Mouse (Mus musculus) limb, embryonic 11.5 days (tissue): ENCODE measurements around the gene Scarf1. TPM values are rescaled to one million over a fixed set of nuclear protein-coding genes. Genes with fewer than 3 reads are reported as not detected.

Experiments used
- ATAC-seq: fragments of 200-750 bp; cut with Nextera tagmentation; 2 replicates; pipeline ENCODE4 v1.8.0; 2017; ENCODE audit warnings: low read depth; ENCODE audit not compliant: insufficient number of reproducible peaks, low FRiP score, low TSS enrichment
- DNase-seq: peaks from one replicate; pipeline ENCODE4 v3.0.0-alpha.2; 2015; ENCODE audit warnings: low spot score
- H3K27ac ChIP-seq: fragments of 300-500 bp; sonication (generic); replicated peaks from 2 replicates; pipeline ENCODE4 v1.5.1; 2014; ENCODE audit warnings: low read depth, mild to moderate bottlenecking, low read length
- H3K27me3 ChIP-seq: fragments of 300-500 bp; sonication (generic); 2 replicates; pipeline ENCODE4 v1.6.1; 2014; ENCODE audit warnings: mild to moderate bottlenecking, low read length, mixed read lengths; ENCODE audit not compliant: control insufficient read depth, insufficient read depth
- H3K36me3 ChIP-seq: fragments of 300-500 bp; sonication (generic); 2 replicates; pipeline ENCODE4 v1.6.1; 2014; ENCODE audit warnings: mild to moderate bottlenecking, low read length, moderate library complexity, mixed read lengths; ENCODE audit not compliant: control insufficient read depth, insufficient read depth
- H3K4me1 ChIP-seq: fragments of 300-500 bp; sonication (generic); 2 replicates; pipeline ENCODE4 v1.6.1; 2014; ENCODE audit warnings: low read length, mixed read lengths; ENCODE audit not compliant: control insufficient read depth, insufficient read depth
- H3K4me2 ChIP-seq: fragments of 300-500 bp; sonication (generic); 2 replicates; pipeline ENCODE4 v1.6.1; 2014; ENCODE audit warnings: low read depth, mild to moderate bottlenecking, moderate library complexity; ENCODE audit not compliant: severe bottlenecking
- H3K4me3 ChIP-seq: fragments of 300-500 bp; sonication (generic); 2 replicates; pipeline ENCODE4 v1.5.1; 2014; ENCODE audit warnings: low read depth, low read length
- H3K9ac ChIP-seq: fragments of 300-500 bp; sonication (generic); 2 replicates; pipeline ENCODE4 v1.6.1; 2014; ENCODE audit warnings: mild to moderate bottlenecking, low read length
- H3K9me3 ChIP-seq: fragments of 300-500 bp; sonication (generic); 2 replicates; pipeline ENCODE4 v1.6.1; 2016; ENCODE audit warnings: low read length; ENCODE audit not compliant: control insufficient read depth
- WGBS: fragments of 180-500 bp; shearing (Covaris S2); extraction: QIAGEN DNeasy Blood & Tissue Kit; methylation state at CpG from one replicate; pipeline ENCODE4 v1.1.7; 2014; 5-methylcytosine and 5-hydroxymethylcytosine counted together
- polyA plus RNA-seq: library from polyadenylated mRNA; unstranded; fragments of >200 nt; fragmentation: Nextera tagmentation; extraction: Ambion mirVana; gene quantifications from 2 replicates; pipeline ENCODE4 v1.2.1, GENCODE M21; 2014

The Scarf1 gene
- polyA plus RNA-seq, 1 experiment from 2014 or later = 4.5 TPM

- H3K27ac ChIP-seq = no peak overlapping the region
- no peaks in the 10 kb centered on the region for H3K9me3 ChIP-seq
- DNase-seq (peak; percentile 51), ATAC-seq (no peak)
- H3K36me3 ChIP-seq = no peaks in the 10 kb centered on the region
- H3K4me1 ChIP-seq = peaks cover 9% of the 10 kb centered on the region
- H3K9ac ChIP-seq = peak overlapping the region; percentile 52
- 17% methylated on average over 38 of the region's 38 CpGs for WGBS
- no peaks in the 10 kb centered on the region for H3K27me3 ChIP-seq
- peak overlapping the region; percentile 100 for H3K4me2 ChIP-seq
- peak overlapping the region; percentile 66 for H3K4me3 ChIP-seq
Measured at GRCm38 (mm10) chr11:75532340-75533277, 19.3 kb downstream of the Scarf1 start.

GRCm38 (mm10) chr11:75533314-75534015 lies 20.1 kb downstream of the Scarf1 start:
- no peak overlapping the region for H3K27ac ChIP-seq
- no peak overlapping the region for H3K4me3 ChIP-seq
- H3K9ac ChIP-seq = no peak overlapping the region
- no peak for ATAC-seq
- 87% methylated on average over 6 of the region's 6 CpGs for WGBS
- no peaks in the 10 kb centered on the region for H3K27me3 ChIP-seq
- peaks cover 14% of the 10 kb centered on the region for H3K4me1 ChIP-seq
- no peaks in the 10 kb centered on the region for H3K36me3 ChIP-seq
- H3K9me3 ChIP-seq = no peaks in the 10 kb centered on the region
- no peak for DNase-seq
- H3K4me2 ChIP-seq = no peak overlapping the region

- no peak overlapping the region for H3K9ac ChIP-seq
- no peak overlapping the region for H3K4me2 ChIP-seq
- no peaks in the 10 kb centered on the region for H3K9me3 ChIP-seq
- no peak overlapping the region for H3K4me3 ChIP-seq
- H3K36me3 ChIP-seq = no peaks in the 10 kb centered on the region
- DNase-seq (no peak), ATAC-seq (no peak)
- no peaks in the 10 kb centered on the region for H3K27me3 ChIP-seq
- WGBS = 76% methylated on average over 4 of the region's 4 CpGs
- H3K4me1 ChIP-seq = peaks cover 14% of the 10 kb centered on the region
- H3K27ac ChIP-seq = no peak overlapping the region
Measured at GRCm38 (mm10) chr11:75534286-75535033, 21.1 kb downstream of the Scarf1 start.

GRCm38 (mm10) chr11:75535106-75535795 lies 21.9 kb downstream of the Scarf1 start:
- H3K9ac ChIP-seq = no peak overlapping the region

GRCm38 (mm10) chr11:75536255-75537024 lies 23.1 kb downstream of the Scarf1 start:
- Histone ChIP-seq H3K4me1 (peaks cover 14% of the 10 kb centered on the region), H3K27ac (no peak overlapping the region)
- WGBS = 89% methylated on average over 11 of the region's 12 CpGs

More at GRCm38 (mm10) chr11:75535106-75535795, 21.9 kb downstream of the Scarf1 start:
- no peak overlapping the region for H3K4me3 ChIP-seq
- no peaks in the 10 kb centered on the region for H3K36me3 ChIP-seq
- 47% methylated on average over 13 of the region's 13 CpGs for WGBS
- peaks cover 14% of the 10 kb centered on the region for H3K4me1 ChIP-seq
- H3K4me2 ChIP-seq = no peak overlapping the region
- H3K27me3 ChIP-seq = no peaks in the 10 kb centered on the region
- DNase-seq (no peak), ATAC-seq (no peak)
- H3K27ac ChIP-seq = no peak overlapping the region
- no peaks in the 10 kb centered on the region for H3K9me3 ChIP-seq

GRCm38 (mm10) chr11:75537025-75537414 lies 23.7 kb downstream of the Scarf1 start:
- Histone ChIP-seq H3K27me3 (no peaks in the 10 kb centered on the region), H3K9me3 (no peaks in the 10 kb centered on the region), H3K4me3 (no peak overlapping the region), H3K4me2 (no peak overlapping the region), H3K27ac (no peak overlapping the region), H3K36me3 (no peaks in the 10 kb centered on the region), H3K4me1 (peaks cover 13% of the 10 kb centered on the region), H3K9ac (no peak overlapping the region)
- WGBS = 89% methylated on average over 8 of the region's 8 CpGs
- ATAC-seq (no peak), DNase-seq (no peak)

More at GRCm38 (mm10) chr11:75536255-75537024, 23.1 kb downstream of the Scarf1 start:
- Histone ChIP-seq H3K4me3 (no peak overlapping the region), H3K27me3 (no peaks in the 10 kb centered on the region), H3K9ac (no peak overlapping the region), H3K9me3 (no peaks in the 10 kb centered on the region), H3K36me3 (no peaks in the 10 kb centered on the region), H3K4me2 (no peak overlapping the region)
- ATAC-seq = no peak
- DNase-seq = no peak

GRCm38 (mm10) chr11:75537491-75538183 lies 24.3 kb downstream of the Scarf1 start:
- Histone ChIP-seq H3K36me3 (no peaks in the 10 kb centered on the region), H3K9ac (no peak overlapping the region), H3K4me3 (no peak overlapping the region), H3K27ac (no peak overlapping the region; the same call in 1 of the 2 replicates), H3K4me1 (peaks cover 7% of the 10 kb centered on the region), H3K27me3 (no peaks in the 10 kb centered on the region), H3K4me2 (no peak overlapping the region), H3K9me3 (no peaks in the 10 kb centered on the region)
- DNase-seq = peak; percentile 43
- peak; percentile 60; the same call in 1 of the 2 replicates for ATAC-seq
- WGBS = 51% methylated on average over 11 of the region's 11 CpGs
